Mouse (Mus musculus) neural tube, embryonic 12.5 days (tissue): ENCODE data around the gene Tbc1d5. TPM values are rescaled to one million over a fixed set of nuclear protein-coding genes. Genes with fewer than 3 reads are reported as not detected.
A peak's percentile ranks its signal among the peaks of the same experiment; 100 is the strongest.

ENCODE experiments used
- ATAC-seq: fragments of 200-750 bp; cut with Nextera tagmentation; 2 replicates; pipeline ENCODE4 v1.8.0; 2017; ENCODE audit warnings: low read depth, mild to moderate bottlenecking, moderate TSS enrichment, moderate library complexity; ENCODE audit not compliant: low FRiP score
- H3K27ac ChIP-seq: fragments of 300-500 bp; sonication (generic); 2 replicates; pipeline ENCODE4 v1.5.1; 2016
- H3K27me3 ChIP-seq: fragments of 300-500 bp; sonication (generic); replicated peaks from 2 replicates; pipeline ENCODE4 v1.6.1; 2016; ENCODE audit warnings: mild to moderate bottlenecking
- H3K36me3 ChIP-seq: fragments of 300-500 bp; sonication (generic); 2 replicates; pipeline ENCODE4 v1.6.1; 2016; ENCODE audit warnings: mild to moderate bottlenecking
- H3K4me1 ChIP-seq: fragments of 300-500 bp; sonication (generic); 2 replicates; pipeline ENCODE4 v1.6.1; 2016
- H3K4me2 ChIP-seq: fragments of 300-500 bp; sonication (generic); replicated peaks from 2 replicates; pipeline ENCODE4 v1.6.1; 2016; ENCODE audit warnings: mild to moderate bottlenecking
- H3K4me3 ChIP-seq: fragments of 300-500 bp; sonication (generic); 2 replicates; pipeline ENCODE4 v1.5.1; 2016
- H3K9ac ChIP-seq: fragments of 300-500 bp; sonication (generic); 2 replicates; pipeline ENCODE4 v1.6.1; 2016; ENCODE audit warnings: mild to moderate bottlenecking
- H3K9me3 ChIP-seq: fragments of 300-500 bp; sonication (generic); 2 replicates; pipeline ENCODE4 v1.6.1; 2016; ENCODE audit warnings: mild to moderate bottlenecking
- WGBS: fragments of 180-500 bp; shearing (Covaris S2); methylation state at CpG from one replicate; pipeline ENCODE4 v1.1.7; 2016; 5-methylcytosine and 5-hydroxymethylcytosine counted together
- polyA plus RNA-seq: library from polyadenylated mRNA; unstranded; fragments of >200 nt; fragmentation: Nextera tagmentation; extraction: Ambion mirVana; gene quantifications from 2 replicates; pipeline ENCODE4 v1.2.1, GENCODE M21; 2016

Gene Tbc1d5
- polyA plus RNA-seq, result 9.9 and 10.6 TPM in 2 replicates

DNA sequence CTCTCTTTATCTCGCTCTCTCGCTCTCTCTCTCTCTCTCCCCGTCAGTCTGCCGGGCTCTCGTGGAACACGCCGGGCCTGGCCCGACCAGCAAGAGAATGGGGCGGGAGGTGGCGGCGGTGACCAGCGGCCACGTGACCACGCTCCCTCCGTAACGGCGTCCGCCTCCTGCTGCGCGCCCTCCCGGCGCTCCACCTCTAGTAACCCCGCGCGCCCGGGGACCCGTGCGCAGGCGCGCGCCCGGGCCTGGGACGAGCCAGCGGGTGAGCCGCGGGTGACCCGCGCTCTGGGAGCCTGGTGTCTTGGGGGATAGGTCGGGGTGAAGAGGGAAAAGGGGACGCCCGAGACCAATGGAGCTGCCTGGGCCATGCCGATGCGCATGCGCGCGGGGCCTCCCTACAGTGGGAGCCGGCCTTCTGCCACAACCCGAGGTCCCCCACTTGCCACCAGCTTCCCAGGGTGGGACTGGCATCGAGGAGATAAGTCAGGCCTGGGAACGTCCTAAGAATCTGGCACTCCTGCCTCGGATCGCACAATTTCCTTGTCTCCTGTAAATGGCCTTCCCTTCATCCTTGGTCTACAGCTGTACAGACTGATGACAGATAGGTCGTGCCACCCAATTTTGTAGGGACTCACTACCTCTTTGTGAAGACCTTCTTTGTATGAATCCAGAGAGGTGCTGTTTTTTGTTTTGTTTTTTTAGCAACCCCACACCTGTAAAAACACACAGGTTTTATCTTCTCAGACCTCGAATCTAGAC, at the start of gene Tbc1d5:
Tbc1d5 (minus strand) TSS at position 158 of the 759 bp plus-strand sequence.
- Histone ChIP-seq H3K27me3 (no peaks in the 10 kb centered on the region), H3K4me1 (peaks cover 4% of the 10 kb centered on the region; the same call in 1 of the 2 replicates), H3K4me3 (peak within 1 kb of the TSS; percentile 78), H3K9ac (peak within 1 kb of the TSS; percentile 97), H3K4me2 (peak within 1 kb of the TSS; percentile 71), H3K36me3 (no peaks in the 10 kb centered on the region), H3K9me3 (no peaks in the 10 kb centered on the region), H3K27ac (peak within 1 kb of the TSS; percentile 99)
- WGBS, result 3% methylated on average over 53 of the region's 54 CpGs
- ATAC-seq, result peak; percentile 96

DNA sequence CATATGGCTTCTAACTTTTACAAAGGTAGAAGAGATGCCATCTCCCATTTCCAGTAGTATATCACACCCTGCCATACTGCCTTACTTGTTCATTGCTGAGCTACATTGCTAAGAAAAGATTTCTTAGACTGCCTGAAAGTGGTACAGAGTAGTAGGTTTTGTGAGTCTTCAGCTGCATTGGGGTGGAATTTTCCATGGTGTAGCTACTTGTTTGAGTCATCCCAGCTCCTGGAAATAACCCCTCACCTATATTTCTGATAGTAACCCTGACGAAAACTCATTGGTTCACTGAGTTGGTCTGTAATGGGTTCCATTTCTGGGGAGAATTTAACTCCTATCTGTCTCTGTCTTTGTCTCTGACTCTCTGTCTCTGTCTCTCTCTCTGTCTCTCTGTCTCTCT, 46.9 kb upstream of the Tbc1d5 start:
- Histone ChIP-seq H3K4me3 (no peak overlapping the region), H3K4me1 (no peaks in the 10 kb centered on the region), H3K36me3 (no peaks in the 10 kb centered on the region), H3K4me2 (no peak overlapping the region), H3K27ac (no peak overlapping the region), H3K9ac (no peak overlapping the region), H3K27me3 (no peaks in the 10 kb centered on the region), H3K9me3 (no peaks in the 10 kb centered on the region)
- 92% methylated on average over 1 of the region's 1 CpGs for WGBS
- no peak for ATAC-seq

DNA sequence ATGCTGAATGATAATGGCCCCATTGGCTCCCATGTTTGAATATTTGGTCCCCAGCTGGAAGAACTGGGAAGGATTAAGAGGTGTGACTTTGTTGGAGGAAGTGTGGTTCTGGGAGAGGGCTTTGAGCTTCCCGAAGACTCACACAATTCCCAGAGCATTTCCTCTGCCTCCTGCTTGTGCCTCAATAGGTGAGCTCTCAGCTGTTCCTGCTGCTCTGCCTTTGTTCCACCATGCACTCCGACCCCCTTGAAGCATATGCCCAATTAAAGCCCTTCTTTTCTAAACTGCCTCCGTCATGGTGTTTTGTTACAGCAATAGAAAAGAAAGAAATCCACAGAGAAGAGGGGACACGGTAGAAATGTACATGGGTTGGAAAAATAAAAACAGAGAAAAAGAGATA, 44.0 kb upstream of the Tbc1d5 start:
- no peaks in the 10 kb centered on the region for H3K4me1 ChIP-seq
- ATAC-seq, result peak; percentile 50; the same call in 1 of the 2 replicates
- 11% methylated on average over 4 of the region's 4 CpGs for WGBS
- no peaks in the 10 kb centered on the region for H3K9me3 ChIP-seq
- no peaks in the 10 kb centered on the region for H3K27me3 ChIP-seq
- no peak overlapping the region for H3K4me2 ChIP-seq
- H3K9ac ChIP-seq, result no peak overlapping the region
- H3K36me3 ChIP-seq, result no peaks in the 10 kb centered on the region
- H3K4me3 ChIP-seq, result no peak overlapping the region
- no peak overlapping the region for H3K27ac ChIP-seq

DNA sequence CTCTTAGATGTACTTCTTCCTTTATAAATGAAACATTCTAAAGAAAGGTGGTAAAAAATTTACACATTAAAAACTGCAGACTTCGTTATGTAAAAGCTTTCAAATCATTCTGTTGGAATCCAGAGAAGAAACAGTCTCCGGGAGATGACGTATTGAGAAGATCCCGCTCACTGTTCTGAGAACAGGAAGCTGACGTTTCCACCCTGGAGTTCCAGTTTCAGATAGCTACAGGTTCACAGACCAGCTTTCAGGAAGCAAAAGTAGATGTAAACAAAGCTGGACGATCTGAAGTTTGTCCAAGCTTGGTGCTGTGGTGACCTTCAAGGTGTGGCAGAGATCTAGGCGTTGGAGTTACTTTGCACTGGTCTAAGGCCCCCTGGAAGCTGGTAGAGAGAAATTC, 41.9 kb upstream of the Tbc1d5 start:
- no peak for ATAC-seq

DNA sequence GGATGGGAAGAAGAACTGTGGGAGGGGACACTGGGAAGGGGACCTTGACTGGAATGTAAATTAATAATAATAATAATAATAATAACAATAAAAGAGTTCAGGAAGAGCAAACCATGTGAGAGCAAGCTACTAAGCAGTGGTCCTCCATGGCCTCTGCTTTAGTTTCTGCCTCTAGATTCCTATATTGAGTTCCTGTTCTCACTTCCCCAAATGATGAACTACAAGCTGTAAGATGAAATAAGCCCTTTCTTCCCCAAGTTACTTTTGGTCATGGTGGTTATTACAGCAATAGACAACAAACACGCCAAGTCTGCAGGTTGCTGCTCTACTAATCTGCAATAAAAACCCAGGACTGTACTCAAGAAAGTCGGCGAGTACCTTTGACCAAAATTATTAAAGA, 40.7 kb upstream of the Tbc1d5 start:
- no peak overlapping the region for H3K4me2 ChIP-seq
- no peak overlapping the region for H3K9ac ChIP-seq
- H3K36me3 ChIP-seq, result no peaks in the 10 kb centered on the region
- no peaks in the 10 kb centered on the region for H3K9me3 ChIP-seq
- no peak overlapping the region for H3K4me3 ChIP-seq
- no peak for ATAC-seq
- H3K27ac ChIP-seq, result no peak overlapping the region
- no peaks in the 10 kb centered on the region for H3K4me1 ChIP-seq
- 87% methylated on average over 3 of the region's 3 CpGs for WGBS
- H3K27me3 ChIP-seq, result no peaks in the 10 kb centered on the region

More for the DNA sequence above, 41.9 kb upstream of the Tbc1d5 start:
- Histone ChIP-seq H3K4me1 (no peaks in the 10 kb centered on the region), H3K4me3 (no peak overlapping the region), H3K27ac (no peak overlapping the region), H3K9ac (no peak overlapping the region), H3K27me3 (no peaks in the 10 kb centered on the region), H3K9me3 (no peaks in the 10 kb centered on the region), H3K36me3 (no peaks in the 10 kb centered on the region), H3K4me2 (no peak overlapping the region)
- 84% methylated on average over 7 of the region's 7 CpGs for WGBS

DNA sequence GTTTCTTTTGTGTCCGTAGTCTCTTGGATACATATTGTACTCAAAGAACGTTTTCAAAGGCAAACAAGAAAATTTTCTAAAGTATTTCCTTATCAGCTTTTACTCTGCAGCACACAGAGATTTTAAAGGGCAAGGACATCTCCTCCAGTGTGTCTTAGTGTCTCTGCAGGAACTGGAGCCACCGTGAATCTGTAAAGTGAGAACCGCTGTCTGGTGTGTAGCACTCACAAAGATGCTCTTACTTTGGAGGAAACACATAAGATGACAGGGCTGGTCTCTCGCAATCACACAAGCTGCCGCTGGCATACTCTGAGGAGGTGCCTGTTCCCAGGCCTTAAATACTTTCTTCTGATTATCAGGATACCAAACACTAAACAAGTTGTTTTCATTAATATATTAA, 37.3 kb upstream of the Tbc1d5 start:
- H3K4me3 ChIP-seq, result no peak overlapping the region
- 94% methylated on average over 6 of the region's 6 CpGs for WGBS
- no peaks in the 10 kb centered on the region for H3K27me3 ChIP-seq
- no peak overlapping the region for H3K27ac ChIP-seq
- ATAC-seq, result no peak
- H3K9me3 ChIP-seq, result no peaks in the 10 kb centered on the region
- H3K36me3 ChIP-seq, result no peaks in the 10 kb centered on the region
- no peak overlapping the region for H3K4me2 ChIP-seq
- H3K4me1 ChIP-seq, result no peaks in the 10 kb centered on the region
- no peak overlapping the region for H3K9ac ChIP-seq

DNA sequence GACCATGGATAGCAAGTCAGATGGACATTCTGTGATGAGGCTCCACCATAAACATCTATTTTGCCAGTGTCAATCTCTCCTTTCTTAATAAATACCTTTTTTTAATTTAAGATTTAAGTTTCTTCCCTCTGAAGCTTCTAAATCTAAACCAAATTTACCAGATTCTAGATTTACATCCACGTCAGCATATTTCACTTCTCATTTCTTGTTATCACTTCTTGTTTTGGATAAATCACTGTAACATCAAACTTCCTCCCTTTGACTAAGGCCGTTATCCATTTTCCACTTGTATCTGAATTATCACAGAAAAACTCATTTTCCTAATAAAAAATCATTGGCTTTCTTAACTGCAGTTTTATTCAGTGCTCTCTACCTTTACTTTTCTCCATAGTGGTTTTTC, 30.4 kb upstream of the Tbc1d5 start:
- H3K4me2 ChIP-seq, result no peak overlapping the region
- H3K4me3 ChIP-seq, result no peak overlapping the region
- H3K9ac ChIP-seq, result no peak overlapping the region
- no peak for ATAC-seq
- no peaks in the 10 kb centered on the region for H3K27me3 ChIP-seq
- H3K36me3 ChIP-seq, result no peaks in the 10 kb centered on the region
- H3K4me1 ChIP-seq, result no peaks in the 10 kb centered on the region
- 92% methylated on average over 2 of the region's 2 CpGs for WGBS
- H3K27ac ChIP-seq, result no peak overlapping the region
- H3K9me3 ChIP-seq, result no peaks in the 10 kb centered on the region

DNA sequence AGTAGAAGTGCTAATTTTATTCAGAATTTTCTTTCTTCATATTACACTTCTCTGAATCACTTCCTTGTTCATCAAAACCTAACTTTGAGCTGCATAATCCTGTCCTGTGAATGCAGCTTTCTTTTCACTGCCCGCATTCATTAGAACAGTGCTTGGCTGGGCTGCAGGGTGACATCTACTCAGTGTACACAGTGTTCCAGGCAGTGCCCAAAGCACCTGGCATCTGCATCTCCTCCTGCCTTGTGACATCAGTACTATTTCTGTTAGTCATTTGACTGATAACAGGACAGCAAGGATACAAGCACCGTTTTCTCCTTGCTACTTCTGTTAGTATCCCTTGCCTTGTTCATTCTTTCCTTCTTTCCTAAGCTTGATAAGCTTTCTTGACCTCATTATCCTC, 25.5 kb upstream of the Tbc1d5 start:
- Histone ChIP-seq H3K4me1 (no peaks in the 10 kb centered on the region), H3K27ac (no peak overlapping the region), H3K4me3 (no peak overlapping the region), H3K9me3 (no peaks in the 10 kb centered on the region), H3K27me3 (no peaks in the 10 kb centered on the region), H3K36me3 (no peaks in the 10 kb centered on the region), H3K4me2 (no peak overlapping the region), H3K9ac (no peak overlapping the region)
- ATAC-seq, result no peak
- WGBS, result 86% methylated on average over 2 of the region's 2 CpGs

DNA sequence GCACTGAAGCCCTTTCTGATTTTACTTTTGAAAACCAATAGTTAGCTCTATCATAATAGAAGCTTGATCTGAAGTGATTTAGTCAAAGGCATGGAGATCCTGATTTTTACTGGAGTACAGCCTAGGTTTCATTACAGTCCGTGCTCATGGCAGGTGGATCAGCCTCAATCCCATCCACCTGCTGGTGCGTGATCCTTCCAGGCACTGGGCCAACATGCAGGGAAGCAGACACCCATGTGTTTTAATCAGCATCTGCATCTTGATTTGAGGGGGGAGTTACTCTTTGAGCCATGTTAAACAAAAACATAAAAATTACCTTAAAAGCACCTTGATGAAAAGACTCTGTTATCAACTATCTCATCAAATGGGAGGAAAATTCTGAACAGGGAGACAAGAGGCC, 16.4 kb upstream of the Tbc1d5 start:
- H3K27ac ChIP-seq, result no peak overlapping the region
- H3K4me1 ChIP-seq, result no peaks in the 10 kb centered on the region
- no peak for ATAC-seq

DNA sequence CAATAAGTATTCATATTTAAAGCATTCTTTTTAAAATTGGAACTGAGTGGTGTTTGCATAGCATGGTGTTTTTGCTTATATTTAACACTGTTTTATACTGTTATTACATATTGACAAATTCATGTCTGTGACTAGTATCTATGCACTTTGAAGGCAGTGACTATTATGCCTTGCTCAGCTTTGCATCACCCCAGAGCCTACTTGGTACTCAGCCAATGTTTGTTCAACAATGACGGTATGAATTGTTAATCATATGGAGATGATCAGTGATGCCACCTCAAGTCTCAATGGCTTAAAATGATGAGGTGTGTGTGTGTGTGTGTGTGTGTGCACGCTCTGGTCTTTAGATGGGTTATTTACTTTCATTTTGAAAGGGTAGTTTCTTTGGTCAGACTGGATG, 15.6 kb upstream of the Tbc1d5 start:
- no peak overlapping the region for H3K4me2 ChIP-seq
- no peak overlapping the region for H3K27ac ChIP-seq
- no peaks in the 10 kb centered on the region for H3K27me3 ChIP-seq
- H3K9me3 ChIP-seq, result no peaks in the 10 kb centered on the region
- H3K4me1 ChIP-seq, result no peaks in the 10 kb centered on the region
- no peak for ATAC-seq
- H3K36me3 ChIP-seq, result no peaks in the 10 kb centered on the region
- 82% methylated on average over 2 of the region's 2 CpGs for WGBS
- no peak overlapping the region for H3K4me3 ChIP-seq
- H3K9ac ChIP-seq, result no peak overlapping the region

More for the DNA sequence above, 16.4 kb upstream of the Tbc1d5 start:
- Histone ChIP-seq H3K27me3 (no peaks in the 10 kb centered on the region), H3K9me3 (no peaks in the 10 kb centered on the region), H3K9ac (no peak overlapping the region), H3K36me3 (no peaks in the 10 kb centered on the region), H3K4me2 (no peak overlapping the region), H3K4me3 (no peak overlapping the region)
- 89% methylated on average over 2 of the region's 2 CpGs for WGBS

DNA sequence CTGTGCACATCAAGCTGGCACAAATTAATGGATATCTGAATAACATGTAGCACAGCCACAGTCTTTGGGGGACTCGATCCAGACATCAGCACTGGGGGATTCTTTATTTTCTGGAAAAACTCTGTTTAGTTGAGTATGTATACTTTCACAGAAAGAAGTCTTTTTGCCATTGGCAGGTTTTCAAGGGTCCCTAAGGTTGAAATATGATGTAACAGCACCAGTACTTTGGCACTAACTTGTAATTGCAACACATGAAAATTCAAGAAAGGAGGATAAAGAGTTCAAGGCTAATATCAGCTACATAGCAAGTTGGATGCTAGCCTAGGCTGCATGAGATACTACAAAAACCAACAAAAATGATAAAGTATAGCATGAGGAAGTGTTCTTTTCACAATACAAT, 12.2 kb upstream of the Tbc1d5 start:
- ATAC-seq, result no peak
- Histone ChIP-seq H3K36me3 (no peaks in the 10 kb centered on the region), H3K4me2 (no peak overlapping the region), H3K9me3 (no peaks in the 10 kb centered on the region), H3K4me3 (no peak overlapping the region), H3K27me3 (no peaks in the 10 kb centered on the region), H3K27ac (no peak overlapping the region), H3K4me1 (no peaks in the 10 kb centered on the region), H3K9ac (no peak overlapping the region)
- 86% methylated on average over 1 of the region's 1 CpGs for whole genome bisulfite sequencing

DNA sequence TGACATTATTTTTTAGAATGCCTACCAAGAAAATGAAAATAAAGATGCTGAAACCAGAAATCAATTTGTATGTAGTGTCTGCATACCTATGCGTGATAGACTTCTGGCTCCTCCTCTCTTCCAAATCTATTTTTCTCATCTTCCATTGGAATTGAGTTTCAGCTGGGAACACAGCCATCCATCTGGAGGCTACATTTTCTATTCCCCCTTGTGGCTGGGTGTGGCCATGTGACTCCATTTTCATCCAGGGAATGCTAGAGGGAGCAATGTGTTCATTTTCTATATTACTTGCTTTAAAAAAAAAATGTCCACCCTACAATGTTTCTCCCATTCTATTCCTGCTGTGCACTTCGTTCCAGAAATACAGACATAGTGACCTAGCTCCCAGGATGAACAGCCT, 3.6 kb upstream of the Tbc1d5 start:
- no peaks in the 10 kb centered on the region for H3K36me3 ChIP-seq
- H3K27me3 ChIP-seq, result no peaks in the 10 kb centered on the region
- no peak overlapping the region for H3K9ac ChIP-seq
- WGBS, result 91% methylated on average over 2 of the region's 2 CpGs
- H3K4me1 ChIP-seq, result peaks cover 4% of the 10 kb centered on the region; the same call in 1 of the 2 replicates
- no peak overlapping the region for H3K27ac ChIP-seq
- no peak for ATAC-seq
- no peak overlapping the region for H3K4me2 ChIP-seq
- no peaks in the 10 kb centered on the region for H3K9me3 ChIP-seq
- no peak overlapping the region for H3K4me3 ChIP-seq
